Mouse (Mus musculus) small intestine, adult 2 months (tissue): Measurements from ENCODE around the gene Usf2. TPM values are rescaled to one million over a fixed set of nuclear protein-coding genes. Genes with fewer than 3 reads are reported as not detected.

Experiments used
- H3K27ac ChIP-seq: fragments of 200-500 bp; 2 replicates; pipeline ENCODE4 v1.5.1; 2012; ENCODE audit warnings: low read depth, low read length, control low read depth, inconsistent platforms; ENCODE audit not compliant: insufficient read depth
- H3K27me3 ChIP-seq: fragments of 200-500 bp; 2 replicates; pipeline ENCODE4 v1.6.1; 2012; ENCODE audit warnings: mild to moderate bottlenecking, moderate library complexity, low read length, inconsistent platforms; ENCODE audit not compliant: control insufficient read depth, insufficient read depth
- H3K36me3 ChIP-seq: fragments of 200-500 bp; 2 replicates; pipeline ENCODE4 v1.6.1; 2012; ENCODE audit warnings: mild to moderate bottlenecking, low read length, control low read depth, inconsistent platforms; ENCODE audit not compliant: control insufficient read depth, insufficient read depth
- H3K4me1 ChIP-seq: fragments of 200-500 bp; 2 replicates; pipeline ENCODE4 v1.6.1; 2012; ENCODE audit warnings: low read length, inconsistent platforms, mixed read lengths; ENCODE audit not compliant: control insufficient read depth, insufficient read depth, insufficient read length
- H3K4me3 ChIP-seq: fragments of 200-500 bp; 2 replicates; pipeline ENCODE4 v1.5.1; 2012; ENCODE audit warnings: low read depth, mild to moderate bottlenecking, control low read depth, inconsistent platforms, low read length, moderate library complexity
- CTCF ChIP-seq: fragments of 200-500 bp; IDR thresholded peaks from 2 replicates; pipeline ENCODE4 v1.5.1; 2012; ENCODE audit warnings: low read depth, mild to moderate bottlenecking, control low read depth, inconsistent platforms, low read length, moderate library complexity, mixed read lengths; ENCODE audit not compliant: insufficient replicate concordance, insufficient read length; ENCODE audit errors: extremely low read depth
- POLR2A ChIP-seq: fragments of 200-500 bp; IDR thresholded peaks from 2 replicates; pipeline ENCODE4 v1.6.1; 2012; ENCODE audit warnings: low read depth, mild to moderate bottlenecking, control low read depth, inconsistent platforms, low read length, moderate library complexity
- WGBS: fragments of 180-500 bp; shearing (Covaris S2); methylation state at CpG from one replicate; pipeline ENCODE4 v1.1.7; 2018; 5-methylcytosine and 5-hydroxymethylcytosine counted together
- polyA plus RNA-seq: library from polyadenylated mRNA; depleted of rRNA; stranded (reverse); fragments of >200 nt; gene quantifications from 2 replicates; pipeline ENCODE4 v1.2.3, GENCODE M21; 2012

Usf2 gene
- polyA plus RNA-seq, 1 experiment = 162 TPM

- Histone ChIP-seq H3K27ac (no peak overlapping the region), H3K36me3 (peaks cover 40% of the 10 kb centered on the region), H3K4me1 (peaks cover 6% of the 10 kb centered on the region), H3K27me3 (no peaks in the 10 kb centered on the region), H3K4me3 (no peak overlapping the region)
- 84% methylated on average over 8 of the region's 8 CpGs for WGBS
- TF ChIP-seq CTCF (no peak), POLR2A (no peak)
These were observed 12.0 kb upstream of the Usf2 start for GRCm38 (mm10) chr7:30968611-30969010.

- 75% methylated on average over 3 of the region's 3 CpGs for WGBS
- Histone ChIP-seq H3K27me3 (no peaks in the 10 kb centered on the region), H3K4me3 (no peak overlapping the region), H3K4me1 (peaks cover 3% of the 10 kb centered on the region), H3K36me3 (peaks cover 48% of the 10 kb centered on the region), H3K27ac (no peak overlapping the region)
- no peak for TF ChIP-seq POLR2A
- no peak for TF ChIP-seq CTCF
These were observed 10.1 kb upstream of the Usf2 start for GRCm38 (mm10) chr7:30966657-30967056.

- peaks cover 3% of the 10 kb centered on the region; the same call in 1 of the 2 replicates for H3K4me1 ChIP-seq
- WGBS = 88% methylated on average over 14 of the region's 14 CpGs
- no peak for TF ChIP-seq CTCF
- TF ChIP-seq POLR2A = no peak
These were observed 9.1 kb upstream of the Usf2 start for GRCm38 (mm10) chr7:30965677-30966076.

GRCm38 (mm10) chr7:30964366-30964765 lies 7.8 kb upstream of the Usf2 start:
- Histone ChIP-seq H3K27me3 (no peaks in the 10 kb centered on the region), H3K4me1 (peaks cover 3% of the 10 kb centered on the region; the same call in 1 of the 2 replicates), H3K27ac (no peak overlapping the region), H3K36me3 (peaks cover 49% of the 10 kb centered on the region), H3K4me3 (no peak overlapping the region)
- TF ChIP-seq POLR2A (no peak), CTCF (no peak)
- WGBS = 84% methylated on average over 7 of the region's 7 CpGs

More at GRCm38 (mm10) chr7:30965677-30966076, 9.1 kb upstream of the Usf2 start:
- H3K36me3 ChIP-seq = peaks cover 50% of the 10 kb centered on the region
- H3K4me3 ChIP-seq = no peak overlapping the region
- H3K27ac ChIP-seq = no peak overlapping the region
- no peaks in the 10 kb centered on the region for H3K27me3 ChIP-seq

- 92% methylated on average over 5 of the region's 5 CpGs for WGBS
- TF ChIP-seq POLR2A (no peak), CTCF (no peak)
These were observed 6.3 kb upstream of the Usf2 start for GRCm38 (mm10) chr7:30962862-30963261.

GRCm38 (mm10) chr7:30959786-30960349 lies 3.3 kb upstream of the Usf2 start:
- Histone ChIP-seq H3K4me1 (peaks cover 6% of the 10 kb centered on the region), H3K27me3 (no peaks in the 10 kb centered on the region), H3K27ac (no peak overlapping the region), H3K36me3 (peaks cover 45% of the 10 kb centered on the region), H3K4me3 (no peak overlapping the region)
- 86% methylated on average over 6 of the region's 6 CpGs for WGBS
- TF ChIP-seq CTCF = no peak
- no peak for TF ChIP-seq POLR2A

More at GRCm38 (mm10) chr7:30962862-30963261, 6.3 kb upstream of the Usf2 start:
- H3K27me3 ChIP-seq = no peaks in the 10 kb centered on the region
- peaks cover 59% of the 10 kb centered on the region for H3K36me3 ChIP-seq
- peaks cover 7% of the 10 kb centered on the region for H3K4me1 ChIP-seq
- H3K27ac ChIP-seq = no peak overlapping the region
- H3K4me3 ChIP-seq = no peak overlapping the region

GRCm38 (mm10) chr7:30958866-30959487 lies 2.4 kb upstream of the Usf2 start:
- Histone ChIP-seq H3K27ac (no peak overlapping the region), H3K27me3 (no peaks in the 10 kb centered on the region), H3K36me3 (peaks cover 46% of the 10 kb centered on the region), H3K4me1 (peaks cover 6% of the 10 kb centered on the region), H3K4me3 (no peak overlapping the region)
- no peak for TF ChIP-seq CTCF
- WGBS = 95% methylated on average over 9 of the region's 9 CpGs
